Mouse (Mus musculus) brain, embryonic 14.5 days (tissue): Measurements from ENCODE around the gene Rpl5.

Source experiments
- CTCF ChIP-seq: fragments of 200-500 bp; IDR thresholded peaks from 2 replicates; pipeline ENCODE4 v1.5.1; 2012; ENCODE audit warnings: inconsistent platforms, mild to moderate bottlenecking, moderate library complexity, borderline replicate concordance; ENCODE audit not compliant: insufficient read depth, insufficient read length; ENCODE audit errors: extremely low read depth
- POLR2A ChIP-seq: fragments of 200-500 bp; IDR thresholded peaks from 2 replicates; pipeline ENCODE4 v1.6.1; 2012; ENCODE audit warnings: mild to moderate bottlenecking, inconsistent platforms, borderline replicate concordance; ENCODE audit not compliant: poor library complexity, insufficient read depth, insufficient read length, severe bottlenecking; ENCODE audit errors: extremely low read depth

GRCm38 (mm10) chr5:107896265-107896664 is 4.0 kb upstream of the Rpl5 start:
- TF ChIP-seq CTCF (no peak), POLR2A (no peak)
